Mouse (Mus musculus) heart, postnatal 0 days (tissue): Measurements from ENCODE around the gene Adra2c.

Experiments used
- CTCF ChIP-seq: IDR thresholded peaks from 2 replicates; pipeline ENCODE4 v1.5.1; 2016; ENCODE audit warnings: antibody characterized with exemption, control low read depth, low read depth
- EP300 ChIP-seq: IDR thresholded peaks from 2 replicates; pipeline ENCODE4 v1.6.1; 2016; ENCODE audit warnings: antibody characterized with exemption, low read depth

- TF ChIP-seq CTCF (no peak), EP300 (no peak)
Observed at GRCm38 (mm10) chr5:35304191-35304590, 26.1 kb downstream of the Adra2c start.
